Mouse (Mus musculus) limb, embryonic 13.5 days (tissue): ENCODE measurements at regions not wholly inside any gene's neighbourhood (a gene's known extent, or its start where the extent isn't known, plus 50 kb on each side); places are given as distances from the start of the nearest gene placed in this dataset.
A peak's percentile ranks its signal among the peaks of the same experiment; 100 is the strongest.

Experiments
- ATAC-seq: fragments of 200-750 bp; cut with Nextera tagmentation; 2 replicates; pipeline ENCODE4 v1.8.0; 2017; ENCODE audit warnings: low read depth, moderate number of reproducible peaks, moderate TSS enrichment; ENCODE audit not compliant: low FRiP score
- H3K27ac ChIP-seq: fragments of 300-500 bp; sonication (generic); 2 replicates; pipeline ENCODE4 v1.5.1; 2015; ENCODE audit warnings: inconsistent platforms, mild to moderate bottlenecking, moderate library complexity
- H3K27me3 ChIP-seq: fragments of 300-500 bp; sonication (generic); 2 replicates; pipeline ENCODE4 v1.6.1; 2015; ENCODE audit warnings: mild to moderate bottlenecking, inconsistent platforms
- H3K36me3 ChIP-seq: fragments of 300-500 bp; sonication (generic); 2 replicates; pipeline ENCODE4 v1.6.1; 2015; ENCODE audit warnings: inconsistent platforms, mild to moderate bottlenecking, moderate library complexity
- H3K4me1 ChIP-seq: fragments of 300-500 bp; sonication (generic); 2 replicates; pipeline ENCODE4 v1.6.1; 2015; ENCODE audit warnings: inconsistent platforms
- H3K4me2 ChIP-seq: fragments of 300-500 bp; sonication (generic); replicated peaks from 2 replicates; pipeline ENCODE4 v1.6.1; 2015; ENCODE audit warnings: inconsistent platforms, mild to moderate bottlenecking, moderate library complexity
- H3K4me3 ChIP-seq: fragments of 300-500 bp; sonication (generic); 2 replicates; pipeline ENCODE4 v1.5.1; 2015; ENCODE audit warnings: moderate library complexity, mild to moderate bottlenecking, inconsistent platforms
- H3K9ac ChIP-seq: fragments of 300-500 bp; sonication (generic); 2 replicates; pipeline ENCODE4 v1.6.1; 2015; ENCODE audit warnings: mild to moderate bottlenecking, inconsistent platforms
- H3K9me3 ChIP-seq: fragments of 300-500 bp; sonication (generic); 2 replicates; pipeline ENCODE4 v1.6.1; 2016; ENCODE audit warnings: inconsistent platforms
- WGBS: fragments of 180-500 bp; shearing (Covaris S2); methylation state at CpG from one replicate; pipeline ENCODE4 v1.1.7; 2015; 5-methylcytosine and 5-hydroxymethylcytosine counted together

- Histone ChIP-seq H3K27ac (no peak overlapping the region), H3K27me3 (no peaks in the 10 kb centered on the region), H3K4me1 (peaks cover 8% of the 10 kb centered on the region; the same call in 1 of the 2 replicates), H3K4me2 (no peak overlapping the region), H3K9me3 (no peaks in the 10 kb centered on the region), H3K9ac (no peak overlapping the region), H3K36me3 (no peaks in the 10 kb centered on the region), H3K4me3 (no peak overlapping the region)
- WGBS = 16% methylated on average over 6 of the region's 6 CpGs
- ATAC-seq = no peak
These were observed 715.4 kb upstream of the Cblb start for GRCm38 (mm10) chr16:51315608-51316007.

- Histone ChIP-seq H3K4me2 (no peak overlapping the region), H3K36me3 (no peaks in the 10 kb centered on the region), H3K4me1 (no peaks in the 10 kb centered on the region), H3K27me3 (no peaks in the 10 kb centered on the region), H3K9ac (no peak overlapping the region), H3K9me3 (no peaks in the 10 kb centered on the region), H3K4me3 (no peak overlapping the region), H3K27ac (no peak overlapping the region)
- ATAC-seq = no peak
- 80% methylated on average over 1 of the region's 1 CpGs for WGBS
These were observed 698.8 kb upstream of the Cblb start for GRCm38 (mm10) chr16:51332262-51332661.

- WGBS = 68% methylated on average over 7 of the region's 7 CpGs
- ATAC-seq = no peak
- no peaks in the 10 kb centered on the region for H3K27me3 ChIP-seq
These were observed 696.1 kb upstream of the Cblb start for GRCm38 (mm10) chr16:51334972-51335371.

GRCm38 (mm10) chr16:51347120-51347519, 683.9 kb upstream of the Cblb start:
- Histone ChIP-seq H3K4me1 (0 out of 2 replicates have a peak, but pooled peaks cover 1% of the 10 kb centered on the region), H3K27ac (no peak overlapping the region), H3K36me3 (no peaks in the 10 kb centered on the region), H3K4me2 (no peak overlapping the region), H3K9ac (no peak overlapping the region), H3K9me3 (no peaks in the 10 kb centered on the region), H3K27me3 (no peaks in the 10 kb centered on the region), H3K4me3 (no peak overlapping the region)
- ATAC-seq = no peak

More at GRCm38 (mm10) chr16:51334972-51335371, 696.1 kb upstream of the Cblb start:
- H3K4me3 ChIP-seq = no peak overlapping the region
- no peaks in the 10 kb centered on the region for H3K9me3 ChIP-seq
- no peaks in the 10 kb centered on the region for H3K4me1 ChIP-seq
- no peak overlapping the region for H3K4me2 ChIP-seq
- H3K36me3 ChIP-seq = no peaks in the 10 kb centered on the region
- H3K9ac ChIP-seq = no peak overlapping the region
- H3K27ac ChIP-seq = no peak overlapping the region

- Histone ChIP-seq H3K27me3 (no peaks in the 10 kb centered on the region), H3K9me3 (no peaks in the 10 kb centered on the region), H3K9ac (no peak overlapping the region), H3K4me2 (no peak overlapping the region), H3K4me3 (no peak overlapping the region), H3K36me3 (no peaks in the 10 kb centered on the region), H3K27ac (no peak overlapping the region), H3K4me1 (0 out of 2 replicates have a peak, but pooled peaks cover 3% of the 10 kb centered on the region)
- ATAC-seq = peak; percentile 86
- WGBS = 28% methylated on average over 4 of the region's 4 CpGs
These were observed 678.9 kb upstream of the Cblb start for GRCm38 (mm10) chr16:51352151-51352550.

GRCm38 (mm10) chr16:51353791-51354190, 677.2 kb upstream of the Cblb start:
- no peaks in the 10 kb centered on the region for H3K36me3 ChIP-seq
- H3K4me2 ChIP-seq = no peak overlapping the region
- WGBS = 75% methylated on average over 2 of the region's 2 CpGs
- H3K4me1 ChIP-seq = 0 out of 2 replicates have a peak, but pooled peaks cover 3% of the 10 kb centered on the region
- H3K27me3 ChIP-seq = no peaks in the 10 kb centered on the region
- no peak for ATAC-seq
- no peak overlapping the region for H3K27ac ChIP-seq
- no peak overlapping the region for H3K4me3 ChIP-seq
- H3K9me3 ChIP-seq = no peaks in the 10 kb centered on the region
- no peak overlapping the region for H3K9ac ChIP-seq

GRCm38 (mm10) chr16:51370070-51370469, 661.0 kb upstream of the Cblb start:
- Histone ChIP-seq H3K4me3 (no peak overlapping the region), H3K4me2 (no peak overlapping the region), H3K9ac (no peak overlapping the region), H3K4me1 (no peaks in the 10 kb centered on the region), H3K27ac (no peak overlapping the region), H3K36me3 (no peaks in the 10 kb centered on the region), H3K9me3 (no peaks in the 10 kb centered on the region), H3K27me3 (no peaks in the 10 kb centered on the region)
- no peak for ATAC-seq
- 26% methylated on average over 1 of the region's 1 CpGs for WGBS

GRCm38 (mm10) chr16:51386456-51386855, 644.6 kb upstream of the Cblb start:
- H3K4me2 ChIP-seq = no peak overlapping the region
- H3K36me3 ChIP-seq = no peaks in the 10 kb centered on the region
- no peaks in the 10 kb centered on the region for H3K9me3 ChIP-seq
- H3K4me1 ChIP-seq = no peaks in the 10 kb centered on the region
- H3K27me3 ChIP-seq = no peaks in the 10 kb centered on the region
- no peak overlapping the region for H3K4me3 ChIP-seq
- 42% methylated on average over 2 of the region's 2 CpGs for WGBS
- no peak overlapping the region for H3K9ac ChIP-seq
- H3K27ac ChIP-seq = no peak overlapping the region
- no peak for ATAC-seq

GRCm38 (mm10) chr16:51387498-51387897, 643.5 kb upstream of the Cblb start:
- no peak overlapping the region for H3K4me3 ChIP-seq
- 88% methylated on average over 1 of the region's 1 CpGs for WGBS
- H3K27me3 ChIP-seq = no peaks in the 10 kb centered on the region
- no peaks in the 10 kb centered on the region for H3K9me3 ChIP-seq
- H3K27ac ChIP-seq = no peak overlapping the region
- H3K4me1 ChIP-seq = no peaks in the 10 kb centered on the region
- ATAC-seq = no peak
- no peaks in the 10 kb centered on the region for H3K36me3 ChIP-seq
- H3K4me2 ChIP-seq = no peak overlapping the region
- H3K9ac ChIP-seq = no peak overlapping the region

GRCm38 (mm10) chr16:51393871-51394270, 637.2 kb upstream of the Cblb start:
- Histone ChIP-seq H3K4me1 (no peaks in the 10 kb centered on the region), H3K4me2 (no peak overlapping the region)
- 68% methylated on average over 1 of the region's 1 CpGs for WGBS

More at GRCm38 (mm10) chr16:51393871-51394270, 637.2 kb upstream of the Cblb start:
- Histone ChIP-seq H3K4me3 (no peak overlapping the region), H3K36me3 (no peaks in the 10 kb centered on the region), H3K27ac (no peak overlapping the region), H3K9ac (no peak overlapping the region), H3K27me3 (no peaks in the 10 kb centered on the region), H3K9me3 (no peaks in the 10 kb centered on the region)
- ATAC-seq = no peak
